Mouse (Mus musculus) thymus, adult 2 months (tissue): ENCODE data around the gene Sp2.
A peak's percentile ranks its signal among the peaks of the same experiment; 100 is the strongest.

ENCODE experiments used
- CTCF ChIP-seq: fragments of 200-500 bp; IDR thresholded peaks from 2 replicates; pipeline ENCODE4 v1.5.1; 2012; ENCODE audit warnings: mild to moderate bottlenecking, control low read depth, low read length, moderate library complexity, borderline replicate concordance; ENCODE audit not compliant: control insufficient read depth, poor library complexity, insufficient read depth; ENCODE audit errors: extremely low read depth
- POLR2A ChIP-seq: fragments of 200-500 bp; IDR thresholded peaks from 2 replicates; pipeline ENCODE4 v1.6.1; 2012; ENCODE audit warnings: mild to moderate bottlenecking, low read length, control low read depth, moderate library complexity; ENCODE audit not compliant: control insufficient read depth, poor library complexity, insufficient read depth; ENCODE audit errors: extremely low read depth

DNA sequence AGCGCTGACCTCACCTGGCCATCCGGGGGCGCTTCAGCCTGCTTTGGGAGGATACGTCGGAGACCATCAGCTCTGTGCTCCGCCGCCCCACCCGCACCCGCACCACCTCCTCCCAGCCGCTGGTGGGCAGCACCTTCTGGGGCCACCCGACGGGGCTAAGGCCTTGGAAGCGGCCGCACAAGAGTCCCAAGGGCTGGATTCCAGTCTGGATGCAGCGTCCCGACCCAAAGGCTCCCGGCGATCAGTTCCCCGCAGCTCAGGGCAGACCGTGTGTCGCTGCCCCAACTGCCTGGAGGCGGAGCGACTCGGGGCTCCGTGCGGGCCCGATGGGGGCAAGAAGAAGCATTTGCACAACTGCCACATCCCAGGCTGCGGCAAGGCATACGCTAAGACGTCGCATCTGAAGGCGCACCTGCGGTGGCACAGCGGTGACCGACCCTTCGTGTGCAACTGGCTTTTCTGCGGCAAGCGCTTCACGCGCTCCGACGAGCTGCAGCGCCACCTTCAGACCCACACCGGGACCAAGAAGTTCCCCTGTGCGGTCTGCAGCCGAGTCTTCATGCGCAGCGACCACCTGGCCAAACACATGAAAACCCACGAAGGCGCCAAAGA, 39.2 kb upstream of the Sp2 start:
- peak; percentile 73 for TF ChIP-seq CTCF
- 0 out of 2 replicates have a peak, but pooled peaks have one; percentile 25 for TF ChIP-seq POLR2A
